Mouse (Mus musculus): ENCODE data around the gene Dok3. TPM values are rescaled to one million over a fixed set of nuclear protein-coding genes. Genes with fewer than 3 reads are reported as not detected.
"Not testable (repeated sequence)": the region's sequence is repeated elsewhere in the genome, so short reads cannot be mapped to it uniquely, and the experiment has no call there.

The Dok3 gene
- polyA plus RNA-seq, 1 experiment, result 248 TPM

GRCm38 (mm10) chr13:55571027-55571751 lies 42.1 kb upstream of the Dok3 start, which contains the start of gene Fam193b:
TSS of gene Fam193b (minus strand) at chr13:55571120.
- Histone ChIP-seq H3K4me1 (ENCODE audit: control insufficient read depth, insufficient read depth, insufficient read length) (peaks cover 8% of the 10 kb centered on the region; the same call in 1 of the 2 replicates), H3K27me3 (ENCODE audit: control insufficient read depth, insufficient read depth, low read length) (no peaks in the 10 kb centered on the region), H3K36me3 (ENCODE audit: control insufficient read depth, insufficient read depth, low read length) (no peaks in the 10 kb centered on the region; the same call in 1 of the 2 replicates), H3K27ac (ENCODE audit: insufficient read depth, low read length) (peak within 1 kb of the TSS; percentile 36; the same call in 1 of the 2 replicates), H3K4me3 (ENCODE audit: extremely low read depth, insufficient read depth, insufficient read length) (peak within 1 kb of the TSS; percentile 90)
- no peak for TF ChIP-seq POLR2A (IDR thresholded peaks at IDR 0.05; ENCODE audit: low read depth, low read length)
- no peak for TF ChIP-seq CTCF (IDR thresholded peaks at IDR 0.05; ENCODE audit: extremely low read depth, insufficient read depth, insufficient read length, insufficient replicate concordance)
- peak; percentile 66 to 95 for DNase-seq (ENCODE audit: low read depth in 1 of 2, low spot score in 2 of 2)
- WGBS, result 3% methylated on average over 47 of the region's 47 CpGs

GRCm38 (mm10) chr13:55570286-55570973 lies 41.3 kb upstream of the Dok3 start:
- Histone ChIP-seq H3K4me1 (ENCODE audit: control insufficient read depth, insufficient read depth, insufficient read length) (peaks cover 8% of the 10 kb centered on the region; the same call in 1 of the 2 replicates), H3K27me3 (ENCODE audit: control insufficient read depth, insufficient read depth, low read length) (no peaks in the 10 kb centered on the region), H3K36me3 (ENCODE audit: control insufficient read depth, insufficient read depth, low read length) (no peaks in the 10 kb centered on the region; the same call in 1 of the 2 replicates), H3K4me3 (ENCODE audit: extremely low read depth, insufficient read depth, insufficient read length) (peak overlapping the region; percentile 90), H3K27ac (ENCODE audit: insufficient read depth, low read length) (peak overlapping the region; percentile 36; the same call in 1 of the 2 replicates)
- DNase-seq (ENCODE audit: low read depth in 1 of 2, low spot score in 2 of 2), result no peak
- under 1% methylated on average over 38 of the region's 47 CpGs for WGBS
- TF ChIP-seq POLR2A (IDR thresholded peaks at IDR 0.05; ENCODE audit: low read depth, low read length) (no peak), CTCF (IDR thresholded peaks at IDR 0.05; ENCODE audit: extremely low read depth, insufficient read depth, insufficient read length, insufficient replicate concordance) (no peak)

DNA sequence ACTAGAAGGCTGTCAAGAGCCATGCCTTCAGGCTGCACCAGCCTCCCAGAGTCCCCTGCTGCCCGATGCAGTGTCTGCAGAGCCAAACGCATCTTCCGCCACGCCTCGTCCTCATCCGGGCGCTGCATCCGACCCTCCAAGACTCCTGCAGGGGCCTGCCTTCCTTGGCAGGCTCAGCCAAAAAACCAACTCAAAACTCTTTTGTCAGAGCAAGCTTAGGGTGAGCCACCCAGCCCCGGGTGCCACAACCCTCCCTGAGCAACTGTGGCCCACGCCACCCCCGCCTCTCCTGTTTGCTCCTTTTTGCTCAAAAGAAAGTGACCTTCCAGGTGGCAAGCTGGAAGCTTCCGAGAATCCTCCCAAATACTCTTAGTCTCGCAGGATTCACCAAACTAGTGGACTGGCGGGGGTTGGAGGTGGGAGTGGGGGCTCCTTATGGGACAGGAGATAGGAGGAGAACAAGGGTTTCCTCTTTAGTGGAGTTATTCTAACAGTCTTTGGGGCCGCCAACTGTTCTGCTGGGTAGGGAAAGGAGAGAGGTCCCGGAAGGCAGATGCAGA lies 40.7 kb upstream of the Dok3 start:
- H3K27me3 ChIP-seq (ENCODE audit: control insufficient read depth, insufficient read depth, low read length), result no peaks in the 10 kb centered on the region
- H3K27ac ChIP-seq (ENCODE audit: insufficient read depth, low read length), result no peak overlapping the region
- H3K36me3 ChIP-seq (ENCODE audit: control insufficient read depth, insufficient read depth, low read length), result no peaks in the 10 kb centered on the region; the same call in 1 of the 2 replicates
- 29% methylated on average over 16 of the region's 16 CpGs for WGBS
- DNase-seq (ENCODE audit: low read depth in 1 of 2, low spot score in 2 of 2), result no peak
- peaks cover 8% of the 10 kb centered on the region; the same call in 1 of the 2 replicates for H3K4me1 ChIP-seq (ENCODE audit: control insufficient read depth, insufficient read depth, insufficient read length)
- no peak for TF ChIP-seq POLR2A (IDR thresholded peaks at IDR 0.05; ENCODE audit: low read depth, low read length)
- no peak for TF ChIP-seq CTCF (IDR thresholded peaks at IDR 0.05; ENCODE audit: extremely low read depth, insufficient read depth, insufficient read length, insufficient replicate concordance)
- peak overlapping the region; percentile 90; the same call in 1 of the 2 replicates for H3K4me3 ChIP-seq (ENCODE audit: extremely low read depth, insufficient read depth, insufficient read length)

DNA sequence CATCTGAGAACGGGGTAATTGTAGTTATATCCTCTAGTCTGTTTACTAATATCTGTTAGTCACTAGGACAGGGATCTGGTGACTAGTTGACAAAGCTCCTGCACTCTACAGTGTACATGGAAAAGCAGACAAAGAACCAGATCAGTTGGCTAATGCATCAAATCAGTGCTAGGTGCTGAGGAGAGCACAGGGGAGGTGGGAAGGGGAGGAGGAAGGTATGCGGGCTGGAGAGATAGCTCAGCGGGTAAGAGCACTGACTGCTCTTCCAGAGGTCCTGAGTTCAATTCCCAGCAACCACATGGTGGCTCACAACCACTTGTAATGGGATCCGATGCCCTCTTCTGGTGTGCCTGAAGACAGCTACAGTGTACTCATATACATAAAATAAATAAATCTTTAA lies 39.4 kb upstream of the Dok3 start:
- H3K27me3 ChIP-seq (ENCODE audit: control insufficient read depth, insufficient read depth, low read length); H3K27ac ChIP-seq (ENCODE audit: insufficient read depth, low read length); H3K36me3 ChIP-seq (ENCODE audit: control insufficient read depth, insufficient read depth, low read length); DNase-seq (ENCODE audit: low read depth in 1 of 2, low spot score in 2 of 2); H3K4me3 ChIP-seq (ENCODE audit: extremely low read depth, insufficient read depth, insufficient read length); H3K4me1 ChIP-seq (ENCODE audit: control insufficient read depth, insufficient read depth, insufficient read length): not testable (repeated sequence)
- WGBS, result 97% methylated on average over 4 of the region's 4 CpGs

GRCm38 (mm10) chr13:55567949-55568348 lies 38.9 kb upstream of the Dok3 start:
- 88% methylated on average over 2 of the region's 2 CpGs for WGBS
- TF ChIP-seq POLR2A (IDR thresholded peaks at IDR 0.05; ENCODE audit: low read depth, low read length) (no peak), CTCF (IDR thresholded peaks at IDR 0.05; ENCODE audit: extremely low read depth, insufficient read depth, insufficient read length, insufficient replicate concordance) (no peak)
- H3K4me1 ChIP-seq (ENCODE audit: control insufficient read depth, insufficient read depth, insufficient read length), result peaks cover 8% of the 10 kb centered on the region; the same call in 1 of the 2 replicates
- no peak overlapping the region for H3K27ac ChIP-seq (ENCODE audit: insufficient read depth, low read length)
- no peaks in the 10 kb centered on the region for H3K27me3 ChIP-seq (ENCODE audit: control insufficient read depth, insufficient read depth, low read length)
- no peak for DNase-seq (ENCODE audit: low read depth in 1 of 2, low spot score in 2 of 2)
- peaks cover 3% of the 10 kb centered on the region; the same call in 1 of the 2 replicates for H3K36me3 ChIP-seq (ENCODE audit: control insufficient read depth, insufficient read depth, low read length)
- no peak overlapping the region for H3K4me3 ChIP-seq (ENCODE audit: extremely low read depth, insufficient read depth, insufficient read length)

- Histone ChIP-seq H3K36me3 (ENCODE audit: control insufficient read depth, insufficient read depth, low read length) (peaks cover 3% of the 10 kb centered on the region; the same call in 1 of the 2 replicates), H3K4me3 (ENCODE audit: extremely low read depth, insufficient read depth, insufficient read length) (no peak overlapping the region), H3K27me3 (ENCODE audit: control insufficient read depth, insufficient read depth, low read length) (no peaks in the 10 kb centered on the region), H3K27ac (ENCODE audit: insufficient read depth, low read length) (no peak overlapping the region), H3K4me1 (ENCODE audit: control insufficient read depth, insufficient read depth, insufficient read length) (peaks cover 8% of the 10 kb centered on the region; the same call in 1 of the 2 replicates)
- TF ChIP-seq POLR2A (IDR thresholded peaks at IDR 0.05; ENCODE audit: low read depth, low read length) (no peak), CTCF (IDR thresholded peaks at IDR 0.05; ENCODE audit: extremely low read depth, insufficient read depth, insufficient read length, insufficient replicate concordance) (no peak)
- WGBS, result 81% methylated on average over 6 of the region's 6 CpGs
- DNase-seq (ENCODE audit: low read depth in 1 of 2, low spot score in 2 of 2), result no peak
Measured at GRCm38 (mm10) chr13:55567001-55567400, 37.9 kb upstream of the Dok3 start.
